Mouse (Mus musculus): Measurements from ENCODE around the gene Rbfox1. TPM values are rescaled to one million over a fixed set of nuclear protein-coding genes. Genes with fewer than 3 reads are reported as not detected.

Gene Rbfox1
- polyA plus RNA-seq, 1 experiment from 2014 or later = 13.9 TPM

DNA sequence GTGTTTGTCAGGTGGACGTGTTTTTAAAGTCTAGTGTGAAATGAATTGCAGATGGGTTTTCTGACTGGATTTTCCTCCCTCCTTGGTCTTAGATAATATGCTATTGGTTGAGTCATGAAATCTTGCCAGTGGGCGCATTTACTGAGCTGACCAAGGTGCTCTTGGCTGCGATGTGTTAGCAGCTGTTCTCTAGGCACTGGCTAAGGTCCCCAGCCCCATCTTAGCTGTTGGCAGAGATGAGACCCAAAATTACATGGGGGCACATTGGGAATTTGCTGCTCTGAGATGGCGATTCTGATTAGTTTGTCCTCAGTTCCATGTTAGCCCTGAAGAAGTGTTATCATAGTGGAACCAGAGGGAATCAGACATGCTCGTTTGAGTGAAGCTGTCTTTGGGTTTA is 1218.1 kb downstream of the Rbfox1 start:
- Histone ChIP-seq H3K36me3 (ENCODE audit: control insufficient read depth, insufficient read depth, low read length) (no peaks in the 10 kb centered on the region), H3K27me3 (replicated peaks; ENCODE audit: control insufficient read depth, insufficient read depth, low read length) (no peaks in the 10 kb centered on the region), H3K4me3 (ENCODE audit: low read depth, low read length) (no peak overlapping the region), H3K4me1 (ENCODE audit: control insufficient read depth, insufficient read depth, low read length) (no peaks in the 10 kb centered on the region), H3K27ac (replicated peaks; ENCODE audit: low read depth, low read length) (no peak overlapping the region), H3K9ac (ENCODE audit: low read depth, low read length) (no peak overlapping the region), H3K4me2 (ENCODE audit: low read depth, low read length) (no peak overlapping the region), H3K9me3 (ENCODE audit: control insufficient read depth, low read length) (no peaks in the 10 kb centered on the region)
- ATAC-seq (ENCODE audit: low read depth) = no peak
- 78% methylated on average over 5 of the region's 5 CpGs for WGBS
- DNase-seq (ENCODE audit: low spot score) = no peak

GRCm38 (mm10) chr16:7106450-7107015 is 1221.4 kb downstream of the Rbfox1 start:
- Histone ChIP-seq H3K4me2 (ENCODE audit: low read depth, low read length) (no peak overlapping the region), H3K4me1 (ENCODE audit: control insufficient read depth, insufficient read depth, low read length) (no peaks in the 10 kb centered on the region), H3K9me3 (ENCODE audit: control insufficient read depth, low read length) (no peaks in the 10 kb centered on the region), H3K4me3 (ENCODE audit: low read depth, low read length) (no peak overlapping the region), H3K36me3 (ENCODE audit: control insufficient read depth, insufficient read depth, low read length) (no peaks in the 10 kb centered on the region), H3K27ac (replicated peaks; ENCODE audit: low read depth, low read length) (no peak overlapping the region), H3K9ac (ENCODE audit: low read depth, low read length) (no peak overlapping the region), H3K27me3 (replicated peaks; ENCODE audit: control insufficient read depth, insufficient read depth, low read length) (no peaks in the 10 kb centered on the region)
- DNase-seq (ENCODE audit: low spot score) = no peak
- WGBS = 81% methylated on average over 5 of the region's 5 CpGs
- no peak for ATAC-seq (ENCODE audit: low read depth)

GRCm38 (mm10) chr16:7115945-7116344 is 1230.8 kb downstream of the Rbfox1 start:
- Histone ChIP-seq H3K4me3 (ENCODE audit: low read depth, low read length) (no peak overlapping the region), H3K9me3 (ENCODE audit: control insufficient read depth, low read length) (no peaks in the 10 kb centered on the region), H3K9ac (ENCODE audit: low read depth, low read length) (no peak overlapping the region), H3K27ac (replicated peaks; ENCODE audit: low read depth, low read length) (no peak overlapping the region), H3K4me1 (ENCODE audit: control insufficient read depth, insufficient read depth, low read length) (no peaks in the 10 kb centered on the region), H3K27me3 (replicated peaks; ENCODE audit: control insufficient read depth, insufficient read depth, low read length) (no peaks in the 10 kb centered on the region), H3K4me2 (ENCODE audit: low read depth, low read length) (no peak overlapping the region), H3K36me3 (ENCODE audit: control insufficient read depth, insufficient read depth, low read length) (no peaks in the 10 kb centered on the region)
- WGBS = 71% methylated on average over 3 of the region's 3 CpGs
- no peak for DNase-seq (ENCODE audit: low spot score)
- ATAC-seq (ENCODE audit: low read depth) = no peak

GRCm38 (mm10) chr16:7129591-7129990 is 1244.4 kb downstream of the Rbfox1 start:
- 88% methylated on average over 5 of the region's 5 CpGs for WGBS
- Histone ChIP-seq H3K36me3 (ENCODE audit: control insufficient read depth, insufficient read depth, low read length) (no peaks in the 10 kb centered on the region), H3K4me3 (ENCODE audit: low read depth, low read length) (no peak overlapping the region), H3K4me1 (ENCODE audit: control insufficient read depth, insufficient read depth, low read length) (no peaks in the 10 kb centered on the region), H3K9ac (ENCODE audit: low read depth, low read length) (no peak overlapping the region), H3K27ac (replicated peaks; ENCODE audit: low read depth, low read length) (no peak overlapping the region), H3K4me2 (ENCODE audit: low read depth, low read length) (no peak overlapping the region), H3K27me3 (replicated peaks; ENCODE audit: control insufficient read depth, insufficient read depth, low read length) (no peaks in the 10 kb centered on the region), H3K9me3 (ENCODE audit: control insufficient read depth, low read length) (no peaks in the 10 kb centered on the region)
- DNase-seq (ENCODE audit: low spot score) (no peak), ATAC-seq (ENCODE audit: low read depth) (no peak)

- no peaks in the 10 kb centered on the region for H3K4me1 ChIP-seq (ENCODE audit: control insufficient read depth, insufficient read depth, low read length)
- no peaks in the 10 kb centered on the region for H3K27me3 ChIP-seq (replicated peaks; ENCODE audit: control insufficient read depth, insufficient read depth, low read length)
- H3K4me2 ChIP-seq (ENCODE audit: low read depth, low read length) = no peak overlapping the region
- no peak for ATAC-seq (ENCODE audit: low read depth)
- H3K9ac ChIP-seq (ENCODE audit: low read depth, low read length) = no peak overlapping the region
- no peak for DNase-seq (ENCODE audit: low spot score)
- no peak overlapping the region for H3K4me3 ChIP-seq (ENCODE audit: low read depth, low read length)
- H3K36me3 ChIP-seq (ENCODE audit: control insufficient read depth, insufficient read depth, low read length) = no peaks in the 10 kb centered on the region
- no peaks in the 10 kb centered on the region for H3K9me3 ChIP-seq (ENCODE audit: control insufficient read depth, low read length)
- H3K27ac ChIP-seq (replicated peaks; ENCODE audit: low read depth, low read length) = no peak overlapping the region
- WGBS = 58% methylated on average over 1 of the region's 1 CpGs
These were observed 1247.3 kb downstream of the Rbfox1 start for GRCm38 (mm10) chr16:7132434-7132833.

DNA sequence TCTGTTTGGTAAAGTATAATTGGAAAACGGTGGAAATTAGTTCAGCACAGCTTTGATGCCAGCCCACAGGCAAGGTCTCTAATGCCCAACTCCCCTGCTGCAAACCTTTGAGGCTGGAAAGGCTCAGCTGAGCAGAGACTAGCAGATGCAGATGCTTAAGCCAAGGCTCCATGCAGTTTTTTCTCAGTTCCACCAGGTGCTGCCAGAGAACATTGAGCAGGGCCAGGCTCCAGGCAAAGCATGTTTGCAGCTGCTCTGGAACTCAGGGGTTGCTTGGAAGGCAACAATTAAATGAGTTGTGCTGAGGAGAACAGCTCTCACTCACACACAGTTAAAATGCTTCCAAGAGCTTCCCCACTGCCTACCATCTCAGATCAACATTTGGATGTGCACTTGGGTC is 1251.8 kb downstream of the Rbfox1 start:
- DNase-seq (ENCODE audit: low spot score) (peak; percentile 84), ATAC-seq (ENCODE audit: low read depth) (peak; percentile 79)
- H3K9me3 ChIP-seq (ENCODE audit: control insufficient read depth, low read length) = no peaks in the 10 kb centered on the region
- H3K36me3 ChIP-seq (ENCODE audit: control insufficient read depth, insufficient read depth, low read length) = no peaks in the 10 kb centered on the region
- no peak overlapping the region for H3K27ac ChIP-seq (replicated peaks; ENCODE audit: low read depth, low read length)
- H3K4me2 ChIP-seq (ENCODE audit: low read depth, low read length) = no peak overlapping the region
- H3K4me3 ChIP-seq (ENCODE audit: low read depth, low read length) = no peak overlapping the region
- WGBS = 30% methylated on average over 1 of the region's 1 CpGs
- H3K9ac ChIP-seq (ENCODE audit: low read depth, low read length) = no peak overlapping the region
- no peaks in the 10 kb centered on the region for H3K27me3 ChIP-seq (replicated peaks; ENCODE audit: control insufficient read depth, insufficient read depth, low read length)
- H3K4me1 ChIP-seq (ENCODE audit: control insufficient read depth, insufficient read depth, low read length) = no peaks in the 10 kb centered on the region

GRCm38 (mm10) chr16:7139480-7139879 is 1254.3 kb downstream of the Rbfox1 start:
- no peaks in the 10 kb centered on the region for H3K9me3 ChIP-seq (ENCODE audit: control insufficient read depth, low read length)
- H3K4me2 ChIP-seq (ENCODE audit: low read depth, low read length) = no peak overlapping the region
- H3K4me3 ChIP-seq (ENCODE audit: low read depth, low read length) = no peak overlapping the region
- 95% methylated on average over 2 of the region's 2 CpGs for WGBS
- no peak for ATAC-seq (ENCODE audit: low read depth)
- DNase-seq (ENCODE audit: low spot score) = no peak
- no peaks in the 10 kb centered on the region for H3K36me3 ChIP-seq (ENCODE audit: control insufficient read depth, insufficient read depth, low read length)
- no peak overlapping the region for H3K9ac ChIP-seq (ENCODE audit: low read depth, low read length)
- H3K27ac ChIP-seq (replicated peaks; ENCODE audit: low read depth, low read length) = no peak overlapping the region
- no peaks in the 10 kb centered on the region for H3K4me1 ChIP-seq (ENCODE audit: control insufficient read depth, insufficient read depth, low read length)
- no peaks in the 10 kb centered on the region for H3K27me3 ChIP-seq (replicated peaks; ENCODE audit: control insufficient read depth, insufficient read depth, low read length)

DNA sequence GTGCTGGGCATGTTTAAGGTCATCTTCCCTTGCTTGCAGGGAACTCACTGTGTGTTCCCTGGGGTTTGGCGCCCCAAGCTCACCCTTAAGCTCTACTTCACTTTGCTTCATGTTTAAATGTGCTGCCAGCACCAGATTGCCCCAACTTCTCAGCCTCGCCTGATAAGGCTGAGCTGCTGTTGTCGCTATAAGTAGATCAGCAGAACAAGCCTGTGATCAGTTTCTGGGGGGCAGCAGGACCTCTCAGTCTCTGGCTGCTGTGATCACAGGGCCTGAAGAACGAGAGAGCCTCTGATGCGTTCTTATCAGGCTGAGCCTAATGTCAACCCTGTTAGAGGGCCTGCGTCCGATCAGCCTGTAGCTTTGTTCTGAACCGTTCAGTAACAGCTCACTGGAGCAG is 1255.8 kb downstream of the Rbfox1 start:
- Histone ChIP-seq H3K27me3 (replicated peaks; ENCODE audit: control insufficient read depth, insufficient read depth, low read length) (no peaks in the 10 kb centered on the region), H3K4me1 (ENCODE audit: control insufficient read depth, insufficient read depth, low read length) (no peaks in the 10 kb centered on the region), H3K9ac (ENCODE audit: low read depth, low read length) (no peak overlapping the region), H3K4me2 (ENCODE audit: low read depth, low read length) (no peak overlapping the region), H3K9me3 (ENCODE audit: control insufficient read depth, low read length) (no peaks in the 10 kb centered on the region), H3K27ac (replicated peaks; ENCODE audit: low read depth, low read length) (no peak overlapping the region), H3K4me3 (ENCODE audit: low read depth, low read length) (no peak overlapping the region), H3K36me3 (ENCODE audit: control insufficient read depth, insufficient read depth, low read length) (no peaks in the 10 kb centered on the region)
- WGBS = 76% methylated on average over 8 of the region's 8 CpGs
- DNase-seq (ENCODE audit: low spot score) = no peak
- no peak for ATAC-seq (ENCODE audit: low read depth)

DNA sequence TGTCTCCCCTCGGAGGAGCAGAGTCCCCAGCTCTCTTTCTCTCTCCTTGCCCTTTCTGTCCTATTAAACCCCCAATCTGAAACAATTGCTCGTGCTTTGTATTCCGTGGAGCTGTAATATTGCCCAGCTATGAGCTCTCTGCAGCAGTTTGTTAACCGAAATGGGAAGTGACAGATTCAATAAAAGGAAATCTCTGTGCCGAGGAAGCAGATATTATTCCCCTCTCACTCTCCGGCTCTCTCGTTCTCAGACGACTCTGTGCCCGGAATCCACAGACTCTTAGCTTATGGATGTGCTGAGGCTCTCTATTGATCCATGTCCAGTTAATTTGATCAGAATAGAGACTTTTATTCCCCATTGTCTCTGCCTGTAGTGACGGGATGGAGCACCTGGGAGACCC is 1260.3 kb downstream of the Rbfox1 start:
- H3K36me3 ChIP-seq (ENCODE audit: control insufficient read depth, insufficient read depth, low read length) = no peaks in the 10 kb centered on the region
- no peak overlapping the region for H3K4me2 ChIP-seq (ENCODE audit: low read depth, low read length)
- peaks cover 17% of the 10 kb centered on the region for H3K4me1 ChIP-seq (ENCODE audit: control insufficient read depth, insufficient read depth, low read length)
- 58% methylated on average over 10 of the region's 10 CpGs for WGBS
- DNase-seq (ENCODE audit: low spot score) = no peak
- H3K9ac ChIP-seq (ENCODE audit: low read depth, low read length) = no peak overlapping the region
- H3K27me3 ChIP-seq (replicated peaks; ENCODE audit: control insufficient read depth, insufficient read depth, low read length) = no peaks in the 10 kb centered on the region; the same call in 1 of the 2 replicates
- no peak overlapping the region for H3K4me3 ChIP-seq (ENCODE audit: low read depth, low read length)
- no peak for ATAC-seq (ENCODE audit: low read depth)
- no peaks in the 10 kb centered on the region for H3K9me3 ChIP-seq (ENCODE audit: control insufficient read depth, low read length)
- H3K27ac ChIP-seq (replicated peaks; ENCODE audit: low read depth, low read length) = no peak overlapping the region

All from embryonic facial prominence, embryonic 14.5 days (tissue).